Mouse (Mus musculus): Measurements from ENCODE around the gene Txk.

DNA sequence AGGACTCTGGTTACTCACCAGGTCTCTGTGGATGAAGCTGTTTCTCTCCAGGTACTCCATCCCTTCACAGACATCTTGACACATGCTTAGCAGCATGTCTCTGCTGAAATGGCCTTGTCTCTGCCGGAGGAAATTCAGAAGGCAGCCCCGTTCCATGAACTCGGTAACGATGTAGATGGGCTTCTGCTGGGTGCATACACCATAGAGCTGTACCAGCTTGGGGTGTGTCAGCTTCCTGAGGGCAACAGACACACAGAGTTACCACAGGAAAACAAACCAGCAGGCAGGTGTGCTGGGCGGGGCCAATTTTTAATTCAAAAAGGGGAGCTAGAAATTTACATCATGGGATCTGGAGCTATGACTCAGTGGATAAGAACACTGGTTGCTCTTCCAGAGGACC lies 11.0 kb upstream of the Txk start:
- TF ChIP-seq POLR2A (IDR thresholded peaks at IDR 0.05; ENCODE audit: borderline replicate concordance, insufficient read depth, low read length) = no peak
- TF ChIP-seq CTCF (IDR thresholded peaks at IDR 0.05; ENCODE audit: borderline replicate concordance, insufficient read depth, low read depth, low read length) = no peak

Measured in cerebellum, adult 2 months (tissue).